Mouse (Mus musculus) kidney, postnatal 10 days (tissue): ENCODE measurements around the gene Kctd13.
A peak's percentile ranks its signal among the peaks of the same experiment; 100 is the strongest.

ENCODE experiments used
- DNase-seq: peaks from one replicate; pipeline ENCODE4 v3.0.0; 2021; ENCODE audit warnings: mixed read lengths

Gene Kctd13

GRCm38 (mm10) chr7:126984667-126985444 lies 56.2 kb downstream of the Kctd13 start:
- DNase-seq, result no peak

- peak; percentile 78 for DNase-seq
Measured at GRCm38 (mm10) chr7:126986319-126986718, 57.6 kb downstream of the Kctd13 start.

DNA sequence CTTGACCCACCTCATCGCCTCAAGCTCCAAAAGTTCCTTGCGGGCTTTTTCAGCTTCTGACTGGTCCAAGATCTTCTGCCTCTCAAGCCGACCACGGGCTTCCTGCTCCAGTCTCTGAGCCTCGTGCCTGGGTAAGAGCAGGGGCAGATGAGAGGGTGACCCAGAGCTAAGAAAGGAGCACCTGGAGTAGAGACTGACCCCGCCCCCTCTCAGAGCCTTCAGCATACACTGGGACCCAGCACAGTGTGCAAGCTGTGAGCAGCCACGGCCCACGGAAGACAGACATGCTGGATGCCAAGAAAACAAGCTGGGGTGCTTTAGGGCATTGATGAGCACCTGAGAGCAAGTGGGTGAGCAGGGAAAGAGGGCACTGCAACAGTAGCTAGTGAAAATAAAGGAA lies 60.1 kb downstream of the Kctd13 start:
- no peak for DNase-seq
